Mouse (Mus musculus) ES-E14 (cell line): ENCODE results near the gene Dnm1.

ENCODE experiments used
- HCFC1 ChIP-seq: IDR thresholded peaks from 2 replicates; pipeline ENCODE4 v1.6.1; 2012; ENCODE audit warnings: low read length, inconsistent platforms, borderline replicate concordance; ENCODE audit not compliant: insufficient read depth
- MAFK ChIP-seq: IDR thresholded peaks from 2 replicates; pipeline ENCODE4 v1.6.1; 2014; ENCODE audit warnings: mild to moderate bottlenecking, low read depth, low read length, inconsistent platforms; ENCODE audit not compliant: insufficient read depth
- ZC3H11A ChIP-seq: IDR thresholded peaks from 2 replicates; pipeline ENCODE4 v1.6.1; 2012; ENCODE audit warnings: low read depth, mild to moderate bottlenecking, inconsistent platforms, low read length, borderline replicate concordance
- ZNF384 ChIP-seq: IDR thresholded peaks from 2 replicates; pipeline ENCODE4 v1.6.1; 2012; ENCODE audit warnings: low read depth, low read length, inconsistent platforms

GRCm38 (mm10) chr2:32319586-32320580, 33.3 kb downstream of the Dnm1 start:
- TF ChIP-seq ZC3H11A (no peak), ZNF384 (no peak), MAFK (no peak), HCFC1 (no peak)
